Mouse (Mus musculus) intestine, embryonic 15.5 days (tissue): ENCODE data around the gene Zdhhc6. TPM values are rescaled to one million over a fixed set of nuclear protein-coding genes. Genes with fewer than 3 reads are reported as not detected.

Source experiments
- ATAC-seq: fragments of 200-750 bp; cut with Nextera tagmentation; 2 replicates; pipeline ENCODE4 v1.8.0; 2017; ENCODE audit warnings: moderate TSS enrichment, moderate library complexity
- H3K27ac ChIP-seq: fragments of 300-500 bp; sonication (generic); 2 replicates; pipeline ENCODE4 v1.5.1; 2015; ENCODE audit warnings: mild to moderate bottlenecking, inconsistent platforms
- H3K27me3 ChIP-seq: fragments of 300-500 bp; sonication (generic); replicated peaks from 2 replicates; pipeline ENCODE4 v1.6.1; 2015; ENCODE audit warnings: inconsistent platforms
- H3K36me3 ChIP-seq: fragments of 300-500 bp; sonication (generic); 2 replicates; pipeline ENCODE4 v1.6.1; 2015; ENCODE audit warnings: inconsistent platforms
- H3K4me1 ChIP-seq: fragments of 300-500 bp; sonication (generic); replicated peaks from 2 replicates; pipeline ENCODE4 v1.6.1; 2015; ENCODE audit warnings: inconsistent platforms
- H3K4me2 ChIP-seq: fragments of 300-500 bp; sonication (generic); replicated peaks from 2 replicates; pipeline ENCODE4 v1.6.1; 2015; ENCODE audit warnings: mild to moderate bottlenecking, inconsistent platforms
- H3K4me3 ChIP-seq: fragments of 300-500 bp; sonication (generic); replicated peaks from 2 replicates; pipeline ENCODE4 v1.5.1; 2015; ENCODE audit warnings: inconsistent platforms
- H3K9ac ChIP-seq: fragments of 300-500 bp; sonication (generic); 2 replicates; pipeline ENCODE4 v1.6.1; 2015; ENCODE audit warnings: inconsistent platforms
- H3K9me3 ChIP-seq: fragments of 300-500 bp; sonication (generic); 2 replicates; pipeline ENCODE4 v1.6.1; 2016; ENCODE audit warnings: inconsistent platforms
- WGBS: fragments of 180-500 bp; shearing (Covaris S2); methylation state at CpG from one replicate; pipeline ENCODE4 v1.1.7; 2015; 5-methylcytosine and 5-hydroxymethylcytosine counted together
- polyA plus RNA-seq: library from polyadenylated mRNA; unstranded; fragments of >200 nt; fragmentation: Nextera tagmentation; extraction: Ambion mirVana; gene quantifications from 2 replicates; pipeline ENCODE4 v1.2.1, GENCODE M21; 2015

Zdhhc6 gene
- polyA plus RNA-seq, 1 experiment from 2014 or later, result 98.7 TPM

GRCm38 (mm10) chr19:55232136-55232535 is 83.7 kb downstream of the Zdhhc6 start:
- Histone ChIP-seq H3K4me3 (no peak overlapping the region), H3K27me3 (no peaks in the 10 kb centered on the region), H3K4me2 (no peak overlapping the region), H3K27ac (0 out of 2 replicates have a peak overlapping the region, but pooled peaks have one; percentile 29), H3K9me3 (no peaks in the 10 kb centered on the region), H3K36me3 (no peaks in the 10 kb centered on the region), H3K9ac (no peak overlapping the region), H3K4me1 (no peaks in the 10 kb centered on the region)
- WGBS, result 49% methylated on average over 8 of the region's 8 CpGs
- ATAC-seq, result peak; percentile 94

DNA sequence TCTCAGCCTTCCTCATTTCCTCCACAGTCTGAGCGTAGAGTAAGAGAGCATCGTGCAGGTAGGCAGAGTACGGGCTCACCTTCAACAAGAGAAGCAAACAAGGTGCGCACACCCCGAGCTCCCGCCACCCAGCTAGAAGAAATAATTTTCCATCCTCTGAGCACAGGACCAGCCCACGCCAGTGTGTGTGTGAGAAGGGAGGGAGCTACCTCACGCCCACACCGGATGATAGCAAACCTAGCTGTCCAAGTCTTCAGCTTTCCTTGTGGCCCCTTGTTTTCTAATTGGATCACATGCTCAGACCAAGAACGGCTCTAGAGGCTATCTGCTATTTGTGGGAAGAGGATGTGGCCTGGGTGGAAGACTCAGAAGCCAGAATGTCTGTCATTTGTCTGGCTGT is 84.8 kb downstream of the Zdhhc6 start:
- H3K9ac ChIP-seq, result no peak overlapping the region
- no peaks in the 10 kb centered on the region for H3K9me3 ChIP-seq
- H3K27me3 ChIP-seq, result no peaks in the 10 kb centered on the region
- H3K4me2 ChIP-seq, result no peak overlapping the region
- 75% methylated on average over 10 of the region's 10 CpGs for WGBS
- no peaks in the 10 kb centered on the region for H3K36me3 ChIP-seq
- H3K27ac ChIP-seq, result no peak overlapping the region
- ATAC-seq, result no peak
- no peak overlapping the region for H3K4me3 ChIP-seq
- H3K4me1 ChIP-seq, result no peaks in the 10 kb centered on the region

- WGBS, result 81% methylated on average over 7 of the region's 7 CpGs
- ATAC-seq, result no peak
Measured at GRCm38 (mm10) chr19:55227135-55227534, 88.7 kb downstream of the Zdhhc6 start.

GRCm38 (mm10) chr19:55226621-55227020 is 89.2 kb downstream of the Zdhhc6 start:
- Histone ChIP-seq H3K4me2 (no peak overlapping the region), H3K4me1 (no peaks in the 10 kb centered on the region), H3K4me3 (no peak overlapping the region), H3K36me3 (no peaks in the 10 kb centered on the region), H3K27me3 (no peaks in the 10 kb centered on the region), H3K9me3 (no peaks in the 10 kb centered on the region), H3K9ac (no peak overlapping the region), H3K27ac (no peak overlapping the region)
- 75% methylated on average over 5 of the region's 5 CpGs for WGBS
- no peak for ATAC-seq

More at GRCm38 (mm10) chr19:55227135-55227534, 88.7 kb downstream of the Zdhhc6 start:
- Histone ChIP-seq H3K9me3 (no peaks in the 10 kb centered on the region), H3K4me2 (no peak overlapping the region), H3K27me3 (no peaks in the 10 kb centered on the region), H3K4me1 (no peaks in the 10 kb centered on the region), H3K27ac (no peak overlapping the region), H3K9ac (no peak overlapping the region), H3K36me3 (no peaks in the 10 kb centered on the region), H3K4me3 (no peak overlapping the region)

DNA sequence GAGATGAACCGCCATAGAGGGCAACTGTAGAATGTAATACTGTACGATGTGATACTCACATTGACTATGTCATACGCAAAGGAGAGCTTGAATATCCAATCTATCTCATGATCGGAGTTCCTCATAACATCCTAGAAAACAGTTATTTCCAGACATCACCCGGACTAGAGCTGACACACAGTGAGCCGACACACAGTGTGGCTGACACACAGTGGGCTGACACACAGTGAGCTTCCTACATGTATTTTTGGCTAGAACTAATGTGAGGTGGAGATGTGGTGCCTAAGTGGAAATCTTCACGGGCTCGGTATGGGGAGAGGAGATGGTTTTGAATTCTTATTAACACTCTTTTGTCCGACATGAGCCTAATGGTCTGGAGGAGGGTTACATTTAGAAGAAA is 93.6 kb downstream of the Zdhhc6 start:
- H3K4me3 ChIP-seq, result no peak overlapping the region
- no peak overlapping the region for H3K4me2 ChIP-seq
- ATAC-seq, result no peak
- H3K27me3 ChIP-seq, result no peaks in the 10 kb centered on the region
- no peaks in the 10 kb centered on the region for H3K9me3 ChIP-seq
- 89% methylated on average over 9 of the region's 9 CpGs for WGBS
- no peaks in the 10 kb centered on the region for H3K36me3 ChIP-seq
- H3K27ac ChIP-seq, result no peak overlapping the region
- H3K9ac ChIP-seq, result no peak overlapping the region
- peaks cover 10% of the 10 kb centered on the region; the same call in 1 of the 2 replicates for H3K4me1 ChIP-seq

Other genes with a start within 250 kb of the Zdhhc6 start
- gene Gpam, start 188.8 kb downstream of the Zdhhc6 start, polyA plus RNA-seq, result 23.5 and 24.5 TPM in 2 replicates
- 0.08 and 0.11 TPM in 2 replicates for gene Tectb, start 135.3 kb downstream of the Zdhhc6 start, polyA plus RNA-seq
- gene Gucy2g, start 74.8 kb downstream of the Zdhhc6 start, polyA plus RNA-seq, result not detected in 2 replicates
- 315 and 329 TPM in 2 replicates for gene Acsl5, start 64.1 kb downstream of the Zdhhc6 start, polyA plus RNA-seq
- 23.5 and 24.1 TPM in 2 replicates for gene Vti1a, start 263 bp upstream of the Zdhhc6 start, polyA plus RNA-seq